Mouse (Mus musculus): ENCODE data around the gene Hp1bp3. TPM values are rescaled to one million over a fixed set of nuclear protein-coding genes. Genes with fewer than 3 reads are reported as not detected.

Gene Hp1bp3
- polyA plus RNA-seq, 1 experiment from 2014 or later, result 177 TPM

DNA sequence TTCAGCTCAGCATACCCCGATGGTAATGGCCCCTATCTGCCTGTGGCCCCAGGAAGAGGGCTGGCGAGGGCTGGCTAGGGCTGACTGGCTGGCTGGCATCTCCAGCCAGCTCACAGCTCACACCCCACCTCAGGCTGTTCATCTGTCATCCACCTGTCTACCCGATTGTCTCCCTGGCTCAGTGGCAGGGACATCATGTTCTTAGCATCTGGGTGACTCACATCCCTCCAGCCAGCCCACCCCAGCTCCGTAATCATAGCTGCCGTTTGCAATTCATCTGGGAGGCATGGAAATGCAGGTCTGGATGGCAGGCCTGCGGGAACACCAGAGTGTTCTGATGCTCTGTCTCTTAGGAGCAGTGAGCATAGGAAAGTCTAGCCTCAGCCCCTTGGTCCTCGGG lies 62.2 kb downstream of the Hp1bp3 start:
- no peak overlapping the region for H3K27ac ChIP-seq (replicated peaks)
- 74% methylated on average over 7 of the region's 7 CpGs for WGBS
- H3K4me1 ChIP-seq, result no peaks in the 10 kb centered on the region
- DNase-seq (ENCODE audit: low spot score), result no peak
- 0 out of 2 replicates have a peak, but pooled peaks cover 9% of the 10 kb centered on the region for H3K27me3 ChIP-seq (replicated peaks; ENCODE audit: low read depth, poor library complexity, severe bottlenecking)
- H3K36me3 ChIP-seq (replicated peaks), result no peaks in the 10 kb centered on the region
- H3K4me3 ChIP-seq, result no peak overlapping the region
- H3K9me3 ChIP-seq, result no peaks in the 10 kb centered on the region

DNA sequence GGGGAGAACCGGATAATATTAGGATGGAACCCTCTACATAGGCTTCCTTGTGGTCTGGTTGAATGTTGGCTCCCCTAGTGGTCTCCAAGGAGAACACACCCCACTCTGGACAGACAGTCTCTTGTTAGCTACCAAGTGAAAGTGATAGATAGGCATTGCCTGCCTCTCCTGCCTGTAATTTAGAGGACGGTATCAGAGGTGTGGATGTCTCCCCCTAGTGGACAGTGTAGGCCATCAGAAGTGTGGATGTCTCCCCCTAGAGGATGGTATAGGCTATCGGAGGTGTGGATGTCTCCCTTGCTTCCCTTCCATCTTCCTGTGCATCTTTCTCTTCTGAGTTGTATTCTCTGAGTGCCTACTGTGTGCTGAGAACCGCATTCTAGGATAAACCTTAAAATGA lies 66.7 kb downstream of the Hp1bp3 start:
- H3K27ac ChIP-seq (replicated peaks), result no peak overlapping the region
- H3K27me3 ChIP-seq (replicated peaks; ENCODE audit: low read depth, poor library complexity, severe bottlenecking), result 0 out of 2 replicates have a peak, but pooled peaks cover 3% of the 10 kb centered on the region
- 0 out of 2 replicates have a peak, but pooled peaks cover 5% of the 10 kb centered on the region for H3K9me3 ChIP-seq
- 23% methylated on average over 4 of the region's 4 CpGs for WGBS
- H3K36me3 ChIP-seq (replicated peaks), result no peaks in the 10 kb centered on the region
- no peaks in the 10 kb centered on the region for H3K4me1 ChIP-seq
- no peak overlapping the region for H3K4me3 ChIP-seq
- DNase-seq (ENCODE audit: low spot score), result peak; percentile 78

DNA sequence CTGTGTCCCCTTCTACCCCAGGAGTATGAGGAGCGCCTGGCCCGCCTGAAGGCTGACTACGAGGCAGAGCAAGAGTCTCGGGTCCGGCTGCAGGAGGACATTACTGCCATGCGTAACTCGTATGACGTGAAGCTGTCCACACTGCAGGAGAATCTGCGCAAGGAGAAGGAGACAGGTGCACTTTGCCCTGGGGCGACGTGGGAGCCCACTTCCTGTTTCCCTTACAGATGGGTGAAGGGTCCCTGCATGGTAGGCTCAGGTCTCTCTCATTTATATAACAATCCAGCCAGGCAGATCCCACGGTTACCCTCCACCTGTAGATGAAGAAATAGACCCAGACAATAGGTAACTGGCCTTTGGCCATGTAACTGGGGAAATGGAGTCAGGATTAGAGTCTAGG lies 70.3 kb downstream of the Hp1bp3 start:
- 92% methylated on average over 12 of the region's 12 CpGs for WGBS
- Histone ChIP-seq H3K27ac (replicated peaks) (no peak overlapping the region), H3K9me3 (0 out of 2 replicates have a peak, but pooled peaks cover 5% of the 10 kb centered on the region), H3K4me3 (no peak overlapping the region), H3K27me3 (replicated peaks; ENCODE audit: low read depth, poor library complexity, severe bottlenecking) (no peaks in the 10 kb centered on the region), H3K4me1 (no peaks in the 10 kb centered on the region; the same call in 1 of the 2 replicates), H3K36me3 (replicated peaks) (no peaks in the 10 kb centered on the region)
- DNase-seq (ENCODE audit: low spot score), result no peak

DNA sequence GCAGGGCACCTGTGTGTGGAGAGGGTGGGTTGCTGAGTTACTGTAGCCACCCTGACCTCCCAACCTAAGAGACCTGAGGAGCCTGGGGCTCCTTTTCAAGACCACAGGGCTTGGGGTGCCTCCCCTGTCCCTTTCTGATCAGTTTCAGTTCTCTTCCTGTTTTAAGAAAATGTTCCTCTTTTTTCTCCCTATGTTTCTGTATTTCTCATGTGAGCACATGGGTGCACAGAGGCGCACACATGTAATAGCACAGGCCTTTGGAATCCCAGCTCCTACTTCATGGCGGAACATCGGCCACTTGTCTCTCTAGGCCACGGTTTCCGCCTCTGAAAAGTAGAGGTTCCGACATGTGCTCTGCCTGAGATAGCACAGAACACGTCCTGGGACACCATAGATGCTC lies 72.6 kb downstream of the Hp1bp3 start:
- no peak for DNase-seq (ENCODE audit: low spot score)

DNA sequence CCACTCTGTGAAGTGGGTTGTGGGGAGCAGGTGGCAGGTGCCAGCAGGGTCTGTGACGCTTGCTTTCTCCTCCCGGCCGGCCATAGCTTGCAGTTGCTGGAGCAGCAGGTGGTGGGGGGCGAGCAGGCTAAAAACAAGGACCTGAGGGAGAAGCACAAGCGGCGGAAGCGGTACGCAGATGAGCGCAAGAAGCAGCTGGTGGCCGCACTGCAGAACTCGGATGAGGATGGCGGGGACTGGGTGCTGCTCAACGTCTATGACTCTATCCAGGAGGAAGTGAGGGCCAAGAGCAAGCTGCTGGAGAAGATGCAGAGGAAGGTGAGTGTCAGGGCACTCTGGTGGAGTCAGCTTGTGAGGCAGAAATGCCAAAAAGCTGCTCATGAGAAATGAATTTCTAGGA lies 75.9 kb downstream of the Hp1bp3 start:
- H3K4me1 ChIP-seq, result no peaks in the 10 kb centered on the region; the same call in 1 of the 2 replicates
- no peak overlapping the region for H3K4me3 ChIP-seq
- H3K9me3 ChIP-seq, result no peaks in the 10 kb centered on the region
- no peaks in the 10 kb centered on the region for H3K27me3 ChIP-seq (replicated peaks; ENCODE audit: low read depth, poor library complexity, severe bottlenecking)
- 90% methylated on average over 13 of the region's 13 CpGs for WGBS
- no peak for DNase-seq (ENCODE audit: low spot score)
- H3K27ac ChIP-seq (replicated peaks), result no peak overlapping the region
- no peaks in the 10 kb centered on the region for H3K36me3 ChIP-seq (replicated peaks)

More for the DNA sequence above, 72.6 kb downstream of the Hp1bp3 start:
- no peak overlapping the region for H3K27ac ChIP-seq (replicated peaks)
- no peak overlapping the region for H3K4me3 ChIP-seq
- 85% methylated on average over 7 of the region's 7 CpGs for WGBS
- H3K27me3 ChIP-seq (replicated peaks; ENCODE audit: low read depth, poor library complexity, severe bottlenecking), result no peaks in the 10 kb centered on the region
- no peaks in the 10 kb centered on the region for H3K36me3 ChIP-seq (replicated peaks)
- H3K9me3 ChIP-seq, result 0 out of 2 replicates have a peak, but pooled peaks cover 5% of the 10 kb centered on the region
- no peaks in the 10 kb centered on the region; the same call in 1 of the 2 replicates for H3K4me1 ChIP-seq

DNA sequence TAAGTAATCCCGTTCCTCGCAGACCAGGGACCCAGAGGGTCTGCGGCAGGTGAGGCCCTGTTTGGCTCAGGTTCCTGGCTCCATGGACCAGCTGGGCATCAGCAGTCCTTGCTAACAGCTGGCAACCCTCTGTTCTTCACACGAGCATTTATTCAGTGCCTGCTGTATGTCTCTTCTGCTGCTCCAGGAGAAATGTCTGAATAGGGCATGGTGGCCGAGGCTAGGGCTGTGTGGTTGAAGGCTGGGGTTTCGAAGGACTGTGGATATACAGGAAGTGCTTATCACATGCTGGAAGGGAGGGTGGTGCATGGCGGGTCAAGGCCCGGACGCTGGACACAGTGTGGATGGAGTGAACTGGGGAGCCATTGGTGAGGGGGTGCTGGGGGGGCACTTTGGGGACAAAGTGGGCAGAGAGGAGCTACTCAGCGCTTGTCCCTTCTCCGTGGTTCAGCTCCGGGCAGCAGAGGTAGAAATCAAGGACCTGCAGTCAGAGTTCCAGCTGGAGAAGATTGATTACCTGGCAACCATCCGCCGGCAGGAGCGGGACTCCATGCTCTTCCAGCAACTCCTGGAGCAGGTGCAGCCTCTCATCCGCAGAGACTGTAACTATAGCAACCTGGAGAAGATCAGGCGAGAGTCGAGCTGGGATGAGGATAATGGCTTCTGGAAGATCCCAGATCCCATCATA lies 77.3 kb downstream of the Hp1bp3 start:
- no peaks in the 10 kb centered on the region for H3K27me3 ChIP-seq (replicated peaks; ENCODE audit: low read depth, poor library complexity, severe bottlenecking)
- H3K4me1 ChIP-seq, result no peaks in the 10 kb centered on the region; the same call in 1 of the 2 replicates
- no peak overlapping the region for H3K4me3 ChIP-seq
- no peak overlapping the region for H3K27ac ChIP-seq (replicated peaks)
- H3K9me3 ChIP-seq, result no peaks in the 10 kb centered on the region
- 87% methylated on average over 18 of the region's 18 CpGs for WGBS
- no peak for DNase-seq (ENCODE audit: low spot score)
- no peaks in the 10 kb centered on the region for H3K36me3 ChIP-seq (replicated peaks)

DNA sequence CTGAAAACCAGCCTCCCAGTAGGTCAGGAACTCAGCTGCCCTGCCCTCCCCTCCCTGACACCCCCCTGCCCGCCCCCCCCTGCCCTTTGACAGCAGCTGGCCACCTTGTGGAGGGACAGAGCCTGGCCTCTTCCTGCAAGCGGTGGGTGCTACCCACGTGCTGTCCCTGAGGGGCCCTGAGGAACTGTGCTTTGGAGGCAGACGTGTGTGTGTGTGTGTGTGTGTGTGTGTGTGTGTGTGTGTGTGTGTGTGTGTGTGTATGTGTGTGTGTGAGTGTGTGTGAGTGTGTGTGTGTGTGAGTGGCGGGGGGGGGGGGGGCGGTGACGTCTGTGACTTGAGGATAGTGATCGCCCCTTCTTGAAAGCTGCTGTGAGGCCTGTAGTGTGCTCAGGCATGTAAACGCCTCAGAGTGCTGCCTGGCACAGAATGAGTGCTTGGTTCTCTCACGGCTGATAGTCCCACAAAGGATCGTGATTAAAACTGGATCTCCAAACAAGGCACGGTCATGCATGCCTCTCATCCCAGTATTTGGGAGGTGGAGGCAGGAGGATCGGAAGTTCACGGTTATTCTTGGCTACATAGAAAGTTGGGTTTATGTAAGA lies 78.0 kb downstream of the Hp1bp3 start:
- no peaks in the 10 kb centered on the region for H3K36me3 ChIP-seq (replicated peaks)
- DNase-seq (ENCODE audit: low spot score), result no peak
- no peak overlapping the region for H3K27ac ChIP-seq (replicated peaks)
- H3K27me3 ChIP-seq (replicated peaks; ENCODE audit: low read depth, poor library complexity, severe bottlenecking), result no peaks in the 10 kb centered on the region
- 80% methylated on average over 11 of the region's 14 CpGs for WGBS
- H3K9me3 ChIP-seq, result no peaks in the 10 kb centered on the region
- no peaks in the 10 kb centered on the region; the same call in 1 of the 2 replicates for H3K4me1 ChIP-seq
- no peak overlapping the region for H3K4me3 ChIP-seq

Other genes starting within 250 kb of the Hp1bp3 start
- gene Eif4g3, start 223.3 kb upstream of the Hp1bp3 start, polyA plus RNA-seq (2016; fragmentation: Nextera tagmentation; extraction: Ambion mirVana), result 39.7 and 41.9 TPM in 2 replicates
- gene Sh2d5, start 34.1 kb downstream of the Hp1bp3 start, polyA plus RNA-seq (2016; fragmentation: Nextera tagmentation; extraction: Ambion mirVana), result 1.6 and 2.4 TPM in 2 replicates
- 0.59 and 0.62 TPM in 2 replicates for gene Kif17, start 34.1 kb downstream of the Hp1bp3 start, polyA plus RNA-seq (2016; fragmentation: Nextera tagmentation; extraction: Ambion mirVana)
- gene Ddost, start 88.4 kb downstream of the Hp1bp3 start, polyA plus RNA-seq (2016; fragmentation: Nextera tagmentation; extraction: Ambion mirVana), result 273 and 284 TPM in 2 replicates
- gene Pink1, start 110.0 kb downstream of the Hp1bp3 start, polyA plus RNA-seq (2016; fragmentation: Nextera tagmentation; extraction: Ambion mirVana), result 29.0 and 30.6 TPM in 2 replicates
- gene Cda, start 151.7 kb downstream of the Hp1bp3 start, polyA plus RNA-seq (2016; fragmentation: Nextera tagmentation; extraction: Ambion mirVana), result 3.3 and 4.8 TPM in 2 replicates
- 0.13 TPM in 1 of 2 replicates, not detected in the other for gene Fam43b, start 180.2 kb downstream of the Hp1bp3 start, polyA plus RNA-seq (2016; fragmentation: Nextera tagmentation; extraction: Ambion mirVana)
- gene Mul1, start 218.4 kb downstream of the Hp1bp3 start, polyA plus RNA-seq (2016; fragmentation: Nextera tagmentation; extraction: Ambion mirVana), result 19.7 and 20.8 TPM in 2 replicates
- 1.1 and 1.2 TPM in 2 replicates for gene Camk2n1, start 238.0 kb downstream of the Hp1bp3 start, polyA plus RNA-seq (2016; fragmentation: Nextera tagmentation; extraction: Ambion mirVana)